Comparison of ENCODE assay signal across 8 mouse cellular contexts in genomic region chr10:43723615-43723937, GRCm38 (mm10).
DNase-seq lines count a peak whose midpoint lies in the region; ATAC-seq lines count a peak whose summit lies in the region.

No protein-coding gene starts in this region.

- peak overlapping the region; percentile 63 for H3K4me2 ChIP-seq in kidney, embryonic 15.5 days
- H3K4me2 ChIP-seq in hindbrain, embryonic 12.5 days (replicated peaks): peak overlapping the region; percentile 62
- H3K4me2 ChIP-seq in midbrain, embryonic 12.5 days (replicated peaks): peak overlapping the region; percentile 71

- DNase-seq in kidney, postnatal 36 days: no peak
- DNase-seq in embryonic facial prominence, embryonic 10.5 days (ENCODE audit: low spot score): no peak
- no peak for DNase-seq in right cerebral cortex, postnatal 4 days
- no peak for DNase-seq in frontal cortex, adult 2 months (ENCODE audit: extremely low spot score in 1 of 2, low spot score in 1 of 2)
- DNase-seq in layer of hippocampus, adult 9-11 months: no peak

- no peaks in the 10 kb centered on the region for H3K27me3 ChIP-seq in kidney, embryonic 15.5 days
- H3K27me3 ChIP-seq in embryonic facial prominence, embryonic 10.5 days (replicated peaks; ENCODE audit: low read depth, poor library complexity, severe bottlenecking): peaks cover 20% of the 10 kb centered on the region
- H3K27me3 ChIP-seq in hindbrain, embryonic 12.5 days: no peaks in the 10 kb centered on the region
- H3K27me3 ChIP-seq in midbrain, embryonic 12.5 days: peaks cover 9% of the 10 kb centered on the region

- H3K4me1 ChIP-seq in kidney, embryonic 15.5 days: peaks cover 36% of the 10 kb centered on the region
- peaks cover 54% of the 10 kb centered on the region for H3K4me1 ChIP-seq in embryonic facial prominence, embryonic 10.5 days
- H3K4me1 ChIP-seq in hindbrain, embryonic 12.5 days: peaks cover 21% of the 10 kb centered on the region
- peaks cover 19% of the 10 kb centered on the region for H3K4me1 ChIP-seq in midbrain, embryonic 12.5 days

- 1% methylated on average over 12 of the region's 12 CpGs for WGBS in kidney, embryonic 15.5 days
- 1% methylated on average over 12 of the region's 12 CpGs for WGBS in embryonic facial prominence, embryonic 10.5 days
- WGBS in hindbrain, embryonic 12.5 days: 2% methylated on average over 12 of the region's 12 CpGs
- under 1% methylated on average over 12 of the region's 12 CpGs for WGBS in midbrain, embryonic 12.5 days

- H3K4me3 ChIP-seq in kidney, embryonic 15.5 days (replicated peaks): peak overlapping the region; percentile 32
- H3K4me3 ChIP-seq in embryonic facial prominence, embryonic 10.5 days: peak overlapping the region; percentile 55
- H3K4me3 ChIP-seq in hindbrain, embryonic 12.5 days: peak overlapping the region; percentile 30
- H3K4me3 ChIP-seq in midbrain, embryonic 12.5 days: peak overlapping the region; percentile 35

- peak overlapping the region; percentile 84 for H3K27ac ChIP-seq in kidney, embryonic 15.5 days
- H3K27ac ChIP-seq in embryonic facial prominence, embryonic 10.5 days (replicated peaks): peak overlapping the region; percentile 86
- peak overlapping the region; percentile 69 for H3K27ac ChIP-seq in hindbrain, embryonic 12.5 days
- H3K27ac ChIP-seq in midbrain, embryonic 12.5 days (replicated peaks): no peak overlapping the region

- peak overlapping the region; percentile 24; the same call in 1 of the 2 replicates for H3K9ac ChIP-seq in kidney, embryonic 15.5 days
- H3K9ac ChIP-seq in hindbrain, embryonic 12.5 days: peak overlapping the region; percentile 33; the same call in 1 of the 2 replicates
- peak overlapping the region; percentile 37; the same call in 1 of the 2 replicates for H3K9ac ChIP-seq in midbrain, embryonic 12.5 days (replicated peaks)

- H3K36me3 ChIP-seq in kidney, embryonic 15.5 days: no peaks in the 10 kb centered on the region
- no peaks in the 10 kb centered on the region for H3K36me3 ChIP-seq in embryonic facial prominence, embryonic 10.5 days (replicated peaks)
- no peaks in the 10 kb centered on the region for H3K36me3 ChIP-seq in hindbrain, embryonic 12.5 days
- no peaks in the 10 kb centered on the region for H3K36me3 ChIP-seq in midbrain, embryonic 12.5 days

- ATAC-seq in kidney, embryonic 15.5 days (replicated peaks; ENCODE audit: low FRiP score): 0 out of 2 replicates have a peak, but pooled peaks have one; percentile 22
- ATAC-seq in hindbrain, embryonic 12.5 days (ENCODE audit: low FRiP score): no peak
- no peak for ATAC-seq in midbrain, embryonic 12.5 days (ENCODE audit: low FRiP score, low read depth)

- no peaks in the 10 kb centered on the region for H3K9me3 ChIP-seq in kidney, embryonic 15.5 days (replicated peaks)
- H3K9me3 ChIP-seq in embryonic facial prominence, embryonic 10.5 days: no peaks in the 10 kb centered on the region
- no peaks in the 10 kb centered on the region for H3K9me3 ChIP-seq in hindbrain, embryonic 12.5 days (replicated peaks)
- H3K9me3 ChIP-seq in midbrain, embryonic 12.5 days: no peaks in the 10 kb centered on the region
